9 mouse cellular contexts compared by ENCODE assay signal in genomic region chr17:56196860-56197259, GRCm38 (mm10). TPM values are rescaled to one million over a fixed set of nuclear protein-coding genes. Genes with fewer than 3 reads are reported as not detected.
DNase-seq lines count a peak whose midpoint lies in the region; ATAC-seq lines count a peak whose summit lies in the region.
"Had no signal": no experiment of that assay in that cellular context is flagged by ENCODE, and none has a peak within 500 bp of the region (broad histone marks: within the 10 kb centered on the region; RNA-seq: fewer than 3 reads in every experiment).

No protein-coding gene starts in this region.

- no peak overlapping the region for H3K4me3 ChIP-seq in hindbrain, embryonic 11.5 days (ENCODE audit: low read depth, low read length)
- H3K4me3 ChIP-seq in hindbrain, embryonic 13.5 days: no peak overlapping the region

- H3K4me1 ChIP-seq in hindbrain, embryonic 11.5 days (replicated peaks; ENCODE audit: control insufficient read depth, insufficient read depth, low read length): no peaks in the 10 kb centered on the region
- H3K4me1 ChIP-seq in hindbrain, embryonic 13.5 days (replicated peaks): no peaks in the 10 kb centered on the region

- DNase-seq in hindbrain, embryonic 11.5 days (ENCODE audit: low spot score): peak; percentile 34
- peak; percentile 22 for DNase-seq in spleen, adult 12 weeks (ENCODE audit: low spot score)
- no peak for DNase-seq in spleen, postnatal 36 days (ENCODE audit: low spot score in 2 of 2)
- peak; percentile 26 for DNase-seq in thymus, postnatal 14 days
- no peak for DNase-seq in urinary bladder, postnatal 36 days (ENCODE audit: low spot score in 2 of 2)
- no peak for DNase-seq in right cerebral cortex, postnatal 14 days

- no peaks in the 10 kb centered on the region for H3K9me3 ChIP-seq in hindbrain, embryonic 11.5 days (ENCODE audit: control insufficient read depth, low read length)
- H3K9me3 ChIP-seq in hindbrain, embryonic 13.5 days: no peaks in the 10 kb centered on the region

- H3K27ac ChIP-seq in hindbrain, embryonic 11.5 days (ENCODE audit: low read depth, low read length): no peak overlapping the region
- no peak overlapping the region for H3K27ac ChIP-seq in hindbrain, embryonic 13.5 days

- 74% methylated on average over 2 of the region's 2 CpGs for WGBS in hindbrain, embryonic 11.5 days
- WGBS in hindbrain, embryonic 13.5 days: 66% methylated on average over 2 of the region's 2 CpGs

- no peak overlapping the region for H3K4me2 ChIP-seq in hindbrain, embryonic 11.5 days (replicated peaks; ENCODE audit: low read depth, low read length)
- H3K4me2 ChIP-seq in hindbrain, embryonic 13.5 days: no peak overlapping the region

- ATAC-seq in hindbrain, embryonic 11.5 days (ENCODE audit: low FRiP score): no peak
- no peak for ATAC-seq in hindbrain, embryonic 13.5 days (ENCODE audit: low FRiP score)
- ATAC-seq in erythroblast, adult 5-6 weeks (replicated peaks; ENCODE audit: low FRiP score, poor library complexity, severe bottlenecking): peak; percentile 64
- ATAC-seq: Patski had no signal

- H3K9ac ChIP-seq in hindbrain, embryonic 11.5 days (ENCODE audit: low read depth, low read length): no peak overlapping the region
- H3K9ac ChIP-seq in hindbrain, embryonic 13.5 days: no peak overlapping the region

- peaks cover 17% of the 10 kb centered on the region for H3K36me3 ChIP-seq in hindbrain, embryonic 11.5 days (ENCODE audit: control insufficient read depth, insufficient read depth, low read length)
- H3K36me3 ChIP-seq in hindbrain, embryonic 13.5 days: peaks cover 93% of the 10 kb centered on the region

- H3K27me3 ChIP-seq in hindbrain, embryonic 11.5 days (ENCODE audit: control insufficient read depth, insufficient read depth, low read length): no peaks in the 10 kb centered on the region
- H3K27me3 ChIP-seq in hindbrain, embryonic 13.5 days: no peaks in the 10 kb centered on the region
- H3K27me3 ChIP-seq: Patski had no signal

RNA-seq across cellular contexts. Expression of gene Mydgf, which starts 13.1 kb away (rescaled TPM):
- polyA plus RNA-seq in hindbrain, embryonic 11.5 days (2014; fragmentation: Nextera tagmentation; extraction: Ambion mirVana): 62.1 and 62.9 TPM in 2 replicates
- 69.2 and 72.6 TPM in 2 replicates for polyA plus RNA-seq in hindbrain, embryonic 13.5 days (2015; fragmentation: Nextera tagmentation; extraction: Ambion mirVana)
- total RNA-seq in erythroblast, adult 5-6 weeks (2015; ENCODE audit: low replicate concordance): 7.9 and 20.5 TPM in 2 replicates
- total RNA-seq in erythroblast, adult 5-6 weeks (2017; ENCODE audit: low replicate concordance): 12.0 and 14.9 TPM in 2 replicates

RNA-seq across cellular contexts. Expression of gene Dpp9, which starts 21.8 kb away (rescaled TPM):
- polyA plus RNA-seq in hindbrain, embryonic 11.5 days (2014; fragmentation: Nextera tagmentation; extraction: Ambion mirVana): 26.2 and 27.6 TPM in 2 replicates
- 24.5 and 26.5 TPM in 2 replicates for polyA plus RNA-seq in hindbrain, embryonic 13.5 days (2015; fragmentation: Nextera tagmentation; extraction: Ambion mirVana)
- 9.8 and 11.5 TPM in 2 replicates for total RNA-seq in erythroblast, adult 5-6 weeks (2015; ENCODE audit: low replicate concordance)
- total RNA-seq in erythroblast, adult 5-6 weeks (2017; ENCODE audit: low replicate concordance): 5.2 TPM in 2 replicates

RNA-seq across cellular contexts. Expression of gene Tnfaip8l1, which starts 34.6 kb away (rescaled TPM):
- polyA plus RNA-seq in hindbrain, embryonic 11.5 days (2014; fragmentation: Nextera tagmentation; extraction: Ambion mirVana): 8.5 and 9.9 TPM in 2 replicates
- polyA plus RNA-seq in hindbrain, embryonic 13.5 days (2015; fragmentation: Nextera tagmentation; extraction: Ambion mirVana): 7.9 and 9.2 TPM in 2 replicates
- total RNA-seq in erythroblast, adult 5-6 weeks (2015; ENCODE audit: low replicate concordance): 0.38 and 0.84 TPM in 2 replicates
- 0.28 TPM in 1 of 2 replicates, not detected in the other for total RNA-seq in erythroblast, adult 5-6 weeks (2017; ENCODE audit: low replicate concordance)

RNA-seq across cellular contexts. Expression of gene Sema6b, which starts 56.7 kb away (rescaled TPM):
- 2.5 and 2.6 TPM in 2 replicates for polyA plus RNA-seq in hindbrain, embryonic 11.5 days (2014; fragmentation: Nextera tagmentation; extraction: Ambion mirVana)
- polyA plus RNA-seq in hindbrain, embryonic 13.5 days (2015; fragmentation: Nextera tagmentation; extraction: Ambion mirVana): 10.5 and 11.7 TPM in 2 replicates
- total RNA-seq in erythroblast, adult 5-6 weeks (2015; ENCODE audit: low replicate concordance): 0.19 TPM in 1 of 2 replicates, not detected in the other
- 0.56 and 1.4 TPM in 2 replicates for total RNA-seq in erythroblast, adult 5-6 weeks (2017; ENCODE audit: low replicate concordance)

RNA-seq across cellular contexts. Expression of gene Fem1a, which starts 59.8 kb away (rescaled TPM):
- 12.8 and 14.4 TPM in 2 replicates for polyA plus RNA-seq in hindbrain, embryonic 11.5 days (2014; fragmentation: Nextera tagmentation; extraction: Ambion mirVana)
- polyA plus RNA-seq in hindbrain, embryonic 13.5 days (2015; fragmentation: Nextera tagmentation; extraction: Ambion mirVana): 18.9 and 20.1 TPM in 2 replicates
- 2.7 TPM in 2 replicates for total RNA-seq in erythroblast, adult 5-6 weeks (2015; ENCODE audit: low replicate concordance)
- 4.9 and 5.3 TPM in 2 replicates for total RNA-seq in erythroblast, adult 5-6 weeks (2017; ENCODE audit: low replicate concordance)

Comparison
In these comparisons a context has a peak if more than half of its experiments do, and no peak if none do; other contexts are left out.
1. DNase-seq: peak in hindbrain, embryonic 11.5 days (single experiment), spleen, adult 12 weeks (single experiment) and thymus, postnatal 14 days (single experiment); none in spleen, postnatal 36 days (0 of 2), urinary bladder, postnatal 36 days (0 of 2) and right cerebral cortex, postnatal 14 days (single experiment).